Mouse (Mus musculus) liver, postnatal 0 days (tissue): ENCODE results near the gene Fkbp11. TPM values are rescaled to one million over a fixed set of nuclear protein-coding genes. Genes with fewer than 3 reads are reported as not detected.

ENCODE experiments used
- ATAC-seq: fragments of 200-750 bp; cut with Nextera tagmentation; 2 replicates; pipeline ENCODE4 v1.8.0; 2017; ENCODE audit warnings: mild to moderate bottlenecking, moderate library complexity
- DNase-seq: peaks from one replicate; pipeline ENCODE4 v3.0.0-alpha.2; 2016
- H3K27ac ChIP-seq: fragments of 300-500 bp; sonication (generic); 2 replicates; pipeline ENCODE4 v1.5.1; 2014; ENCODE audit warnings: antibody characterized with exemption, moderate library complexity, mild to moderate bottlenecking, low read depth
- H3K27me3 ChIP-seq: fragments of 300-500 bp; sonication (generic); 2 replicates; pipeline ENCODE4 v1.6.1; 2014; ENCODE audit warnings: low read length, control low read depth, mixed read lengths; ENCODE audit not compliant: insufficient read depth
- H3K36me3 ChIP-seq: fragments of 300-500 bp; sonication (generic); replicated peaks from 2 replicates; pipeline ENCODE4 v1.6.1; 2014; ENCODE audit warnings: mild to moderate bottlenecking, control low read depth, low read length, moderate library complexity, mixed read lengths; ENCODE audit not compliant: insufficient read depth
- H3K4me1 ChIP-seq: fragments of 300-500 bp; sonication (generic); 2 replicates; pipeline ENCODE4 v1.6.1; 2014; ENCODE audit warnings: antibody characterized with exemption, mild to moderate bottlenecking, control low read depth; ENCODE audit not compliant: insufficient read depth
- H3K4me2 ChIP-seq: fragments of 300-500 bp; sonication (generic); 2 replicates; pipeline ENCODE4 v1.6.1; 2014; ENCODE audit warnings: low read depth, mild to moderate bottlenecking, low read length, moderate library complexity, mixed read lengths
- H3K4me3 ChIP-seq: fragments of 300-500 bp; sonication (generic); 2 replicates; pipeline ENCODE4 v1.5.1; 2014; ENCODE audit warnings: low read depth, low read length
- H3K9ac ChIP-seq: fragments of 300-500 bp; sonication (generic); replicated peaks from 2 replicates; pipeline ENCODE4 v1.6.1; 2014; ENCODE audit warnings: mild to moderate bottlenecking, moderate library complexity
- H3K9me3 ChIP-seq: fragments of 300-500 bp; sonication (generic); 2 replicates; pipeline ENCODE4 v1.6.1; 2016; ENCODE audit warnings: mild to moderate bottlenecking, control low read depth, low read length, mixed read lengths
- CTCF ChIP-seq: sonication (generic); IDR thresholded peaks from 2 replicates; pipeline ENCODE4 v1.5.1; 2016; ENCODE audit warnings: antibody characterized with exemption, low read depth
- EP300 ChIP-seq: IDR thresholded peaks from 2 replicates; pipeline ENCODE4 v1.6.1; 2016; ENCODE audit warnings: antibody characterized with exemption, low read depth, mild to moderate bottlenecking
- WGBS: fragments of 180-500 bp; shearing (Covaris S2); extraction: QIAGEN DNeasy Blood & Tissue Kit; methylation state at CpG from one replicate; pipeline ENCODE4 v1.1.7; 2014; ENCODE audit not compliant: insufficient replicate concordance; 5-methylcytosine and 5-hydroxymethylcytosine counted together
- polyA plus RNA-seq: library from polyadenylated mRNA; unstranded; fragments of >200 nt; fragmentation: Nextera tagmentation; extraction: Ambion mirVana; gene quantifications from 2 replicates; pipeline ENCODE4 v1.2.1, GENCODE M21; 2015

The Fkbp11 gene
- polyA plus RNA-seq, 1 experiment from 2014 or later: 58.5 TPM

DNA sequence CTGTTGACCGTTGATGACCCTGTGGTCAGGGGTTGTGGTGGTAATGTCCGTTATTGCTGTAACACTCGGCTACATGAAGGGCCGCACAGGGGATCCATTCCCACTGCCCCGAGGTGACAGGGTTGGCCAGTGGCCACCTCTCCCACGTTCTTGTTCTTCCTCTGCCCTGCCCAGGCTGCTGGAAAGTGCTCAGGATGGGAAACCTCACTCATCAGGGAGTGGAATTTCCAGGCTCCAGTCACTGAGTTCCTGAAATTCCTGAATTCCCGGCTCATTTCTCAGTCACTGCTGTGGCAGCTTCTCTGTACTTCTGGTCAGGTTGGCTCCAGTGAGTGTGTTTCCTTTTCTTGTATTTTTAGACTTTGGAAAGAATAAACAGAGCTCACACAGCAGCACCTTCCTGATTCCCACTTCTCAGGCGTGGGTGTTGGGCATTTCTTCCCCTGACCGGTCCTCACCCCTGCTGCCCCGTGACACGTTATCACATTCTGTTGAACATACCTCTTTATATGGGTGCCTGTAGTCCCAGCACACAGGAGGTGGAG is 35.8 kb downstream of the Fkbp11 start:
- peak; percentile 56 for ATAC-seq
- no peaks in the 10 kb centered on the region for H3K27me3 ChIP-seq

DNA sequence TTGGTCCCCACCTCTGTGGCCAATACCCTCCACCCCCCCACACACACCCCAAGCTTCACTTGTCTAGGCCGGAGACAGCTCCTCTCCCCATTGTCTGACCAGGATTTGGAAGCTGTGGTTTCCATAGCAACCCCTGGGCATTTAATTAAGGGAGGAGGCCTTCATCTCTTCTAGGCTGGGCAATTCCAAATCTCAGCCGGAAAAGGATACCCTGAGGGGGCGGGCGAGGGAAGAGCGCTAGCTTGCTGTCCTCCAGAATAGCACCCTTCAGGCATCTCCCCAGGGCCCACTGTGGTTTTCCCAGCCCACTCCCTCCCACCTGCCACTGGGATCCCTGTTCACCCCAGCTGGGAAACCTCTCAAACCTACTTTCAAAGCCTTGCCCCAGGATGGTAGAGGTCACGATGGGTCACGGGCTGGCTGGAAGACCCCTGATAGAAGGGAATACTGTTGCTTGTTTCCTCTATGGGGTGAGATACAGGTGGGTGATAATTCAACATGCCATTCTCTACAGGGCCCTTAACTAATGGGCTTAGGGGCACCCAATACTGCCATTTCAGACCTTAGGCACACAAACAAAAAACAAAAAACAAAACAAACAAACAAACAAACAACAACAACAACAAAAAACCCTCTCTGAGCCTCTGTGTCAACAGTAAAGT is 36.4 kb downstream of the Fkbp11 start:
- no peak overlapping the region for H3K9ac ChIP-seq
- no peak for ATAC-seq
- no peaks in the 10 kb centered on the region for H3K36me3 ChIP-seq
- H3K27ac ChIP-seq: no peak overlapping the region
- no peak for DNase-seq
- H3K27me3 ChIP-seq: no peaks in the 10 kb centered on the region
- peaks cover 5% of the 10 kb centered on the region; the same call in 1 of the 2 replicates for H3K4me1 ChIP-seq
- 84% methylated on average over 7 of the region's 7 CpGs for WGBS
- no peak overlapping the region for H3K4me2 ChIP-seq
- TF ChIP-seq EP300 (no peak), CTCF (no peak)
- H3K9me3 ChIP-seq: no peaks in the 10 kb centered on the region
- no peak overlapping the region for H3K4me3 ChIP-seq

More for the DNA sequence above, 35.8 kb downstream of the Fkbp11 start:
- H3K9me3 ChIP-seq: no peaks in the 10 kb centered on the region
- no peaks in the 10 kb centered on the region for H3K36me3 ChIP-seq
- H3K4me2 ChIP-seq: peak overlapping the region; percentile 16; the same call in 1 of the 2 replicates
- H3K9ac ChIP-seq: no peak overlapping the region
- H3K4me3 ChIP-seq: no peak overlapping the region
- H3K27ac ChIP-seq: no peak overlapping the region
- peak; percentile 24 for DNase-seq
- 36% methylated on average over 11 of the region's 11 CpGs for WGBS
- H3K4me1 ChIP-seq: peaks cover 5% of the 10 kb centered on the region; the same call in 1 of the 2 replicates
- TF ChIP-seq EP300: no peak
- TF ChIP-seq CTCF: no peak

DNA sequence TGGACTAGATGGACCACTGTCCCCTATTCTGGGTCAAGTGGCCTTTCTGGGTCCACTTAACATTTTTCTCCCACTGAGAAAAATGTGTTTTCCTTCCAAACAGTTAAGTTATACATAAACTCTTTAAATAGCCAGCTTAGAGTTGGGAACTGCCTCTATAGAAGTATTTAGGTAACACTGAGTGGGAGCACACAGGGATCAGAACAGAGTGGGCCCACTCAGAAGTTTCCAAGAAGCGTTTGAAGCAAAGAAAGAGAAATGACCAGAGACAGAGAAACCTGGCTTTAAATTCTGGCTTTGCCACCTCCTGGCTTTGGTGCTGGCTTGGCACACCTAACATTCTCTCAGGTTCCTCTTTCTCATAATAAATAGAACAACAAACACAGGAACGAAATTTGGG is 38.3 kb downstream of the Fkbp11 start:
- H3K27me3 ChIP-seq: no peaks in the 10 kb centered on the region
- H3K4me3 ChIP-seq: no peak overlapping the region
- H3K27ac ChIP-seq: no peak overlapping the region
- WGBS: 73% methylated on average over 2 of the region's 2 CpGs
- no peak for ATAC-seq
- no peaks in the 10 kb centered on the region for H3K36me3 ChIP-seq
- TF ChIP-seq CTCF: no peak
- no peak for TF ChIP-seq EP300
- no peak overlapping the region for H3K4me2 ChIP-seq
- no peak overlapping the region for H3K9ac ChIP-seq
- H3K9me3 ChIP-seq: no peaks in the 10 kb centered on the region
- no peak for DNase-seq
- peaks cover 5% of the 10 kb centered on the region; the same call in 1 of the 2 replicates for H3K4me1 ChIP-seq

DNA sequence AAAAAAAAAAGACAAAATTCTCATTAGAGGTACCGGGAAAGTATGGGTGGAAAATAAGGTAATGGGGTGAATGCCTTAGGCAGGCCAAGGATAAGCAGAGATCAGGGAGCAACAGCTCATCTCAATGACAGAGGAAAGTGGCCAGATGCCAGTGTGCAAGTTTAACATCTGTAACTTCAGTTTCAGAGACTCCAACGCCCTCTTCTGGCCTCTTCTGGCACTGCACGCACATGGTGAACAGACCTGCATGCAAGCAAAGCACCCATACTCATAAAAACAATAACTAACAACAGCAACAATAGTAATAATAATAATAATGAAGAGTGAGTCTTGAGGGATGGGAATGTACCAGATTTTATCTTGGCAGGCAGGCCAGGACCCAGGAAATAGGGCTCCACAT is 42.1 kb downstream of the Fkbp11 start:
- H3K9ac ChIP-seq: no peak overlapping the region
- H3K9me3 ChIP-seq: no peaks in the 10 kb centered on the region
- TF ChIP-seq EP300: no peak
- peak; percentile 34 for TF ChIP-seq CTCF
- DNase-seq (peak; percentile 44), ATAC-seq (no peak)
- H3K36me3 ChIP-seq: no peaks in the 10 kb centered on the region
- no peak overlapping the region for H3K4me2 ChIP-seq
- 74% methylated on average over 3 of the region's 3 CpGs for WGBS
- no peaks in the 10 kb centered on the region for H3K27me3 ChIP-seq
- H3K27ac ChIP-seq: no peak overlapping the region
- H3K4me1 ChIP-seq: no peaks in the 10 kb centered on the region
- no peak overlapping the region for H3K4me3 ChIP-seq

DNA sequence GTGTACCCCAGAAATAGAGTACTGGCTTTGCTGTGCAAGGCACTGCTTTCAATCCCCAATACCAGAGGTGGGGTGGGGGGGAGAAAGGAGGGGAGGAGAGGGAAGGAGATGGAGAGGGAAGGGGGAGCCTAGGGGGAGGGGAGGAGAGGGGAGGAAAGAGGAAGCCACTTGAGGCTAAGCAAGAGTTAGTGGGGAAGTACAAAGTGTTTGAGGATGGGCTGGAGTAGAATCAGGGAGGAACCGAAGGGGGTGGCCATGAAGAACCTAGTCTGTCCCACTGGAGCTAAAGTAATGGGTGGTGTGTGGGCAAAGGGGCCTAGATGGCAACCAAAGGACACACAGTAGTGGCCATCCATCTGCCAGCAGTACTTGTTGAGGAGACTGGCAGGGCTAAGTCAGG is 44.3 kb downstream of the Fkbp11 start:
- H3K9ac ChIP-seq: no peak overlapping the region
- no peak for TF ChIP-seq CTCF
- TF ChIP-seq EP300: no peak
- no peaks in the 10 kb centered on the region for H3K27me3 ChIP-seq
- no peaks in the 10 kb centered on the region for H3K9me3 ChIP-seq
- H3K36me3 ChIP-seq: no peaks in the 10 kb centered on the region
- 33% methylated on average over 1 of the region's 1 CpGs for WGBS
- ATAC-seq (peak; percentile 27; the same call in 1 of the 2 replicates), DNase-seq (no peak)
- H3K4me1 ChIP-seq: no peaks in the 10 kb centered on the region
- peak overlapping the region; percentile 66 for H3K27ac ChIP-seq
- H3K4me2 ChIP-seq: no peak overlapping the region
- H3K4me3 ChIP-seq: no peak overlapping the region

DNA sequence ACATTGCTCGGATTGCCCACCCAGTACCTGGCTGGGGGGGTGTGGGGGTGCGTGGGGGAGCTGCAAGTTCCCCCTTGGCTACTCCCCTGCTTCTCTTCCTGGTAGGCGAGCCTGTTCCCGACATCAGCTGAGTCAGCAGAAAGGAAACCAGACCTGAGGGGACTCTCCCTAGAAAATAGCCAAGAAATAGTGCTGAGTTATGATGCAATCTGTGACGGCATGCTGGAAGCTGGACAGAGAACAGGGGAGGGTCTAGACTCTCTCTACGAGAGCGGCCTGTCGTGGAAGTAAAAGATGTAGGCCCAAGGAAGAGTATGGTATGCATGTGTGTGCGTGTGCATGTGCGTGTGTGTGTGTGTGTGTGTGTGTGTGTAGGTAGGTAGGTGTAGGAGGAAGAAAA is 44.8 kb downstream of the Fkbp11 start:
- Histone ChIP-seq H3K9me3 (no peaks in the 10 kb centered on the region), H3K4me3 (no peak overlapping the region), H3K9ac (no peak overlapping the region), H3K36me3 (no peaks in the 10 kb centered on the region), H3K27me3 (0 out of 2 replicates have a peak, but pooled peaks cover under 1% of the 10 kb centered on the region), H3K4me1 (no peaks in the 10 kb centered on the region), H3K27ac (0 out of 2 replicates have a peak overlapping the region, but pooled peaks have one; percentile 66), H3K4me2 (no peak overlapping the region)
- 43% methylated on average over 10 of the region's 10 CpGs for WGBS
- no peak for TF ChIP-seq EP300
- TF ChIP-seq CTCF: no peak
- DNase-seq (no peak), ATAC-seq (peak; percentile 63)
